Mouse (Mus musculus) hindbrain, embryonic 11.5 days (tissue): ENCODE data around the gene Glipr1. TPM values are rescaled to one million over a fixed set of nuclear protein-coding genes. Genes with fewer than 3 reads are reported as not detected.

Experiments
- ATAC-seq: fragments of 200-750 bp; cut with Nextera tagmentation; 2 replicates; pipeline ENCODE4 v1.8.0; 2017; ENCODE audit warnings: mild to moderate bottlenecking, moderate TSS enrichment, moderate library complexity; ENCODE audit not compliant: low FRiP score
- DNase-seq: peaks from one replicate; pipeline ENCODE4 v3.0.0-alpha.2; 2015; ENCODE audit warnings: low spot score
- H3K27ac ChIP-seq: fragments of 300-500 bp; sonication (generic); 2 replicates; pipeline ENCODE4 v1.5.1; 2014; ENCODE audit warnings: mild to moderate bottlenecking, low read depth, low read length
- H3K27me3 ChIP-seq: fragments of 300-500 bp; sonication (generic); 2 replicates; pipeline ENCODE4 v1.6.1; 2014; ENCODE audit warnings: mild to moderate bottlenecking, low read length, moderate library complexity, mixed read lengths; ENCODE audit not compliant: control insufficient read depth, insufficient read depth
- H3K36me3 ChIP-seq: fragments of 300-500 bp; sonication (generic); 2 replicates; pipeline ENCODE4 v1.6.1; 2014; ENCODE audit warnings: mild to moderate bottlenecking, low read length, moderate library complexity, mixed read lengths; ENCODE audit not compliant: control insufficient read depth, insufficient read depth
- H3K4me1 ChIP-seq: fragments of 300-500 bp; sonication (generic); replicated peaks from 2 replicates; pipeline ENCODE4 v1.6.1; 2014; ENCODE audit warnings: low read length, mixed read lengths; ENCODE audit not compliant: control insufficient read depth, insufficient read depth
- H3K4me2 ChIP-seq: fragments of 300-500 bp; sonication (generic); replicated peaks from 2 replicates; pipeline ENCODE4 v1.6.1; 2014; ENCODE audit warnings: mild to moderate bottlenecking, low read depth, low read length
- H3K4me3 ChIP-seq: fragments of 300-500 bp; sonication (generic); 2 replicates; pipeline ENCODE4 v1.5.1; 2014; ENCODE audit warnings: low read depth, low read length
- H3K9ac ChIP-seq: fragments of 300-500 bp; sonication (generic); 2 replicates; pipeline ENCODE4 v1.6.1; 2014; ENCODE audit warnings: low read depth, low read length
- H3K9me3 ChIP-seq: fragments of 300-500 bp; sonication (generic); 2 replicates; pipeline ENCODE4 v1.6.1; 2016; ENCODE audit warnings: low read length; ENCODE audit not compliant: control insufficient read depth
- WGBS: fragments of 180-500 bp; shearing (Covaris S2); extraction: QIAGEN DNeasy Blood & Tissue Kit; methylation state at CpG from one replicate; pipeline ENCODE4 v1.1.7; 2014; 5-methylcytosine and 5-hydroxymethylcytosine counted together
- polyA plus RNA-seq: library from polyadenylated mRNA; unstranded; fragments of >200 nt; fragmentation: Nextera tagmentation; extraction: Ambion mirVana; gene quantifications from 2 replicates; pipeline ENCODE4 v1.2.1, GENCODE M21; 2014

The Glipr1 gene
- polyA plus RNA-seq, 1 experiment from 2014 or later: 0.86 TPM

DNA sequence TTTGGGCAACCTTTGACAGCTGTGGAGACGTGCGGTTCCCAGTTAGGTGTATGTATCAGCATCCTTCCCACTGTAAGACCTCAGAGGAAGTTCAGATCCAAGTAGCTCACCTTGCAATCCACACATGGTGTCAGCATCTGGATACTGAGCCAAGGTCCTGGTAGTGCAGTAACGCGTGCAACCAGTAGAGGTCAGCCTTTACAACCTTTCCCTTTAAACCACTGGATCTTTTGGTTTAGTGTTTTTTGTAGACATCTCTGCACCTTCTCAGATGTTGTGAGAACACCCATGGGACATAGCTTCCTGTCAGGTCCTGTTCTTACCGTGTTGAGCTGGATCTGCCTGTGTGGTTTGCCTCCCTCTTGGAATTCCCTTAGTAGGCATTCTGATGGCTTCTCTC is 24.8 kb downstream of the Glipr1 start:
- Histone ChIP-seq H3K36me3 (no peaks in the 10 kb centered on the region), H3K9me3 (no peaks in the 10 kb centered on the region), H3K27me3 (no peaks in the 10 kb centered on the region), H3K4me2 (no peak overlapping the region), H3K9ac (no peak overlapping the region), H3K4me3 (no peak overlapping the region), H3K4me1 (no peaks in the 10 kb centered on the region), H3K27ac (no peak overlapping the region)
- ATAC-seq: peak; percentile 25; the same call in 1 of the 2 replicates
- peak; percentile 78 for DNase-seq
- WGBS: 44% methylated on average over 5 of the region's 5 CpGs

DNA sequence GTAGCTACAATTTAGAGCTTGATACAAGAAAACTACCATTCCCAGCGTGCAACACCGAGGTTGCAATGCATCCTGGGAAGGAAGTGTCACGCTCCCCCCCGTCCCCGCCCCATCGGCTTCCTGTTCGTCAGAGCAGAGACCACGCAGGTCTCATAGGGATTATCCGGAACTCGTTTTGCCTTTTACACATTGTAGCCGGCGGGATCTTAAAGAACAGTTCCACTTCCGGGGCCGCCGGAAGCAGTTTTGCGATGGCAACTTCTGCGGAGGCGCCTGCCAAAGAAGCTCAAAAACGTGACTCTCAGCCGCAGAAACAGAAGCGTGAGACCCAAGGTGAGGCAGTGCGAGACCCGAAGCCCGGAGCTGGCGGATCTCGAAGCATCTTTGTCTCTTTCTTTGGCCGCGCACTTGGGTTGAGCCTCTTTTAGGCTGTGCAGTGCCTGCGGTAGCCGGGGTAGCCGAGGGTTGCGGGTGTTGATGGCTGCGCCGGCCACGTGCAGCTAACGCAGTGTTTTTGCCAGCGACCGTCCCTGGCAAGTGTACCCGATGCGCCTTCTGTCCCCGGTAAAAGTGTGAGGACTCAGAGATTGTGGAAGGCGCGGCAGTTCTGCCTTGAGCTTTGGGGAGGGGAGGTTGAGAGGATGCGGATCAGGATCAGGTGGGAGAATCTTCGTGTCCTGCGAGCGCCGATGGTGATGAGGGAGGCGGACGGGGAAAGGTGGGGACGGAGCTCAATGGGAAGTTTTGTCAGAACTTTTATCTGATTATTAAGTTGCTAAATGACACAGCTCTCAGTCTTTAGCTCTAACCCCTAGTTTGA is 29.7 kb downstream of the Glipr1 start, which contains the start of gene Krr1:
TSS of gene Krr1 (plus strand) at position 123 of the 820 bp plus-strand sequence.
- Histone ChIP-seq H3K4me1 (no peaks in the 10 kb centered on the region), H3K36me3 (no peaks in the 10 kb centered on the region), H3K9ac (peak within 1 kb of the TSS; percentile 86), H3K4me3 (peak within 1 kb of the TSS; percentile 85), H3K9me3 (no peaks in the 10 kb centered on the region), H3K27me3 (no peaks in the 10 kb centered on the region), H3K4me2 (peak within 1 kb of the TSS; percentile 73), H3K27ac (no peak within 1 kb of the TSS)
- DNase-seq (peak; percentile 97), ATAC-seq (peak; percentile 98)
- 0% methylated on average over 51 of the region's 51 CpGs for WGBS

DNA sequence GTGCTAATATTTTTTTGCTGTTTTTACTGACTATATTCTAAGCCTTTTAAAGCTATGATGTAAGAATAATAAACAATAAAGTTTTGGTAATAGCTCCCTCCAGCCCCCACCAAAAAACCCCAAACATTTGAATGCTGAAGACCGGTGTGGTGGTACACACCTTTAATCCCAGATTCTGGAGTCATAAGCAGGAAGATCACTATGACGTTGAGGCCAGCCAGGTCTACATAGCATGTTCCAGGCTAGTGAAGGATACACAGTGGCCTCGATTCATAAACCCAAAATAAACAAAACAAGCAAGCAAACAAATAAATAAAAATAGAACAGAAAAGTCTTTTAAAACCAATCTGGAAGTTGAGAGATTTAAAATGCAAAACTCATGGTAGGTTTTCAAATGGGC is 30.5 kb downstream of the Glipr1 start:
- no peak for DNase-seq
- 78% methylated on average over 3 of the region's 3 CpGs for WGBS

DNA sequence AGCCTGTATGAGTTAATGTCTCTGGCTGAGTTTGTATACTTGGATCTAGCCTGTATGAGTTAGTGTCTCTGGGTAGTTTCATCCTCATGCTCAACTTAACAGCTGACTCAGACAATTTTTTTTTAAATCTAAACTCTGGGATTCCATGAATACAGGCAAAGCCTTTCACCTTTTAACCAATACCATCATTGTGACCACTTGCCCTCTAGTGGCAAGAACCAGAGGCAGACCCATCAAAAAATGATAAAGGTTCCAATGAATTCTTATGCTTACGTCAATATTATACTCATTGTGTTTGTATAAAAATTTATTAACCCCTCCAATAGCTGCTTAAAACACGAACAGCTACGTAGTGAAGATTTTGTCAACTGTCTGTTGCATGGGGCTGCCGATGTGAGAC is 36.0 kb downstream of the Glipr1 start:
- 61% methylated on average over 4 of the region's 4 CpGs for whole genome bisulfite sequencing
- Histone ChIP-seq H3K9ac (no peak overlapping the region), H3K27ac (no peak overlapping the region), H3K4me1 (no peaks in the 10 kb centered on the region), H3K36me3 (no peaks in the 10 kb centered on the region), H3K4me3 (no peak overlapping the region), H3K9me3 (no peaks in the 10 kb centered on the region), H3K27me3 (no peaks in the 10 kb centered on the region), H3K4me2 (no peak overlapping the region)
- ATAC-seq (no peak), DNase-seq (peak; percentile 16)

More for the DNA sequence above, 30.5 kb downstream of the Glipr1 start:
- H3K36me3 ChIP-seq: no peaks in the 10 kb centered on the region
- H3K4me3 ChIP-seq: no peak overlapping the region
- H3K4me1 ChIP-seq: no peaks in the 10 kb centered on the region
- no peak overlapping the region for H3K4me2 ChIP-seq
- H3K9me3 ChIP-seq: no peaks in the 10 kb centered on the region
- peak; percentile 62 for ATAC-seq
- H3K27me3 ChIP-seq: no peaks in the 10 kb centered on the region
- no peak overlapping the region for H3K9ac ChIP-seq
- no peak overlapping the region for H3K27ac ChIP-seq

DNA sequence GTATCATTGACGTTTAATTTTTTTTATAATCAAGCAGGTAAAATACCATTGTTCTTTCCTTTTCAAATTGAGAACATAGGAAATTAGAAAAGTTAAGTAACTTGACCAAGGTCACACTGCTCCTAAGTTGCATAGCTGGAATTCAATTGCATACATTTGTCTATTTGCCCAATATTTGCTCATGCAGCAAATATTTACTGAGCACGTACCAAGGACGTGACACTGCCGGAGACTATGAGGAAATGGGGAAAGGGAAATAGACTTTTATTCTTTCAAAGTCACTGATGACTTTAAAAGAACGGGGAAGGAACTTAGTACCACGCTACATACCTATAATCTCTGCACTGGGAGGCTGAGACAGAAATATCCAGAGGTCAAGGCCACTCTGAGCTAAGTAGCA is 42.0 kb downstream of the Glipr1 start:
- DNase-seq: no peak
- Histone ChIP-seq H3K4me3 (no peak overlapping the region), H3K4me1 (no peaks in the 10 kb centered on the region), H3K27ac (no peak overlapping the region), H3K9me3 (no peaks in the 10 kb centered on the region), H3K36me3 (no peaks in the 10 kb centered on the region), H3K9ac (no peak overlapping the region), H3K27me3 (no peaks in the 10 kb centered on the region), H3K4me2 (no peak overlapping the region)
- ATAC-seq: no peak
- 92% methylated on average over 6 of the region's 6 CpGs for WGBS

DNA sequence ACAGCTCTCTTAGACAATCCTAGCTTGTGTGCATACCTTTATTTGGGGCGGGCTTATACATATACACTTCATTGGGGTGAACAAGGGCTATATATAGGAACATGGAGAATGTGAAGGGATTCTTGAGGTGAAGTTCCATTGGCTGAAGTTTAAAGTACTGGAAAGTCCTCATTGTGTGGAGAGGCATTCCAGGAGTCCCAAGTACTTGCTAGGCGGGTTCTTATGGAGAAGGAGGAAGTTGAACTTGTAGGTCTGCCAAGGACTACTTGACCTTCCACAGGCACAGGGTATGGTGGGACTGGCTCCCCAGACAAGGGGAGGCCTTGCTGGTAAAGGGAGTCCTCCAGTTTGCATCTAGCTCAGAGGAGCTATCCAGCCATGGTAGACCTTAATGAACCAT is 43.1 kb downstream of the Glipr1 start:
- 83% methylated on average over 2 of the region's 2 CpGs for WGBS

DNA sequence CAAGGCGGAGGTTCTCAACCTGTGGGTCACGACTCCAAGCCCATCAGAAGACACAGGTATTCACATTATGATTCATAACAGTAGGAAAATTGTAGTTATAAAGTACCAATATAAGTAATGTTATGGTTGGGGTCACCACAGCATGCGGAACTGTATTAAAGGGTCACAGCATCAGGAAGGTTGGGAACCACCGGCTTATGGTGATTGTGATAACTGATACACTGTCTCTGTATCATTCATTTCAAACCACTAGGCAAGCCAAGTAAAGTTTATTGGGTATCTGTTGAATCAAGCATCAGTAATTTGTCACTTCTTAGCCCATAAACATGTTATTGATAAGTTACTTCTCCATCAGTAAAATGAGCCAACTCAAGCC is 44.4 kb downstream of the Glipr1 start:
- Histone ChIP-seq H3K9ac (no peak overlapping the region), H3K27me3 (no peaks in the 10 kb centered on the region), H3K27ac (no peak overlapping the region), H3K4me3 (no peak overlapping the region), H3K36me3 (no peaks in the 10 kb centered on the region), H3K4me2 (no peak overlapping the region), H3K4me1 (no peaks in the 10 kb centered on the region), H3K9me3 (no peaks in the 10 kb centered on the region)
- no peak for DNase-seq
- no peak; the same call in 1 of the 2 replicates for ATAC-seq
- WGBS: 43% methylated on average over 4 of the region's 4 CpGs

More for the DNA sequence above, 43.1 kb downstream of the Glipr1 start:
- Histone ChIP-seq H3K4me2 (no peak overlapping the region), H3K27ac (no peak overlapping the region), H3K9me3 (no peaks in the 10 kb centered on the region), H3K4me3 (no peak overlapping the region), H3K4me1 (no peaks in the 10 kb centered on the region), H3K9ac (no peak overlapping the region), H3K36me3 (no peaks in the 10 kb centered on the region), H3K27me3 (no peaks in the 10 kb centered on the region)
- DNase-seq (no peak), ATAC-seq (no peak)

DNA sequence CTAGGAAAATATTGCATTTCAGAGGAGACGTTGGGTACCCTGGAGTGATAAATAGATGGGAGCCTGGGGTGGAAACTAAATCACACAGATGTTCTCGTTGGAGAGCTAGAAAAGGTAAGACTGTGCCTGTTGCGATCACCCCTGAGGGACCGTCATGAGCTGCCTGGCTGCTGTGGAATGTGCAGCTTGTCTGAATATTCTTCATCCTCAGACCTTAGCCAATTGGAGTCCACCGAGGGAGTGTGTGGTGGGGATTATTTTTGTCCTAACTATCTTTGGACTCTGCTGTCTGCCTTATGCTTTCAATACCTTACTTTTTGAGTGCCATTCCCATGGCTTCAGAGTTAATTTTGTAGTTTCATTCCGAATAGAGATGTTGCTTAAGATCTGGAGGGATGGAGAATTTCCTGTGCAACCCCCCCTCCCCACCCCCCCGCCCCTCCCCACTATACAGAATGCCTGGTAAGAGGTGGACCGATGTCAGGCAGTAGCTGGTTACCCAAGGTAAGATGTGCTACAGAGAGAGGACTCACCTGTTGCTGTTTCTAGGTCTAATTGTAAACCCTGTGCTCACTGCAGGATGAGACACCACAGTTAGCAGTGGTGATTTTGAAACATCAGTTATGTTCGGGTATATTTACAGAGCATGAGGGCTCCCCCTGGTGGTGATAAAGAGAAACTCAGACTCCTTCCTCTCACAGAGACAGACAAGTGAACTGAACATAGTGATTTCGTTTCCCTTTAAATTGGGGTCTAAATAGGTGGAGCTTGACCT is 45.0 kb downstream of the Glipr1 start:
- ATAC-seq (peak; percentile 81), DNase-seq (peak; percentile 84)
- Histone ChIP-seq H3K27ac (no peak overlapping the region), H3K4me3 (no peak overlapping the region), H3K4me2 (no peak overlapping the region), H3K36me3 (no peaks in the 10 kb centered on the region), H3K4me1 (no peaks in the 10 kb centered on the region), H3K9me3 (no peaks in the 10 kb centered on the region), H3K27me3 (no peaks in the 10 kb centered on the region), H3K9ac (no peak overlapping the region)
- WGBS: 56% methylated on average over 10 of the region's 10 CpGs
